Mouse (Mus musculus): ENCODE measurements around the gene Gm813.

Gene Gm813

DNA sequence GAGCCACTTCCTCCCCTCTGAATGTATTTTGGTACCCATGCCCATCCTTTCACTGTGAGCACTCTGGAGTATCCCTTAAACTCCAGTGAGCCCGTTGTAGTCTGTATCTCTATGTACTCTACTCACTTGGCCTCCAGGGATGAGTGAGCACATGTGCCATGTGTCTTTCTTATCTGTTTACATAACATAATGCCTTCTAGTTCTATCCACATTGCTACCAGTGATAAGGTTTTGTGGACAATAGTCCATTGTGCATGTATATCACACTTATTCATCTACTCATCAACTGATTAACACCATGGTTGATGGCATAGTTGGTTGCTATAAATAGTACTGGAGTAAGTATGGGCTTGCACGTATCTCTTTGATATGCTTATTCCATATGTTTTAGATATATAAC is 12.9 kb downstream of the Gm813 start:
- no peak for DNase-seq

DNA sequence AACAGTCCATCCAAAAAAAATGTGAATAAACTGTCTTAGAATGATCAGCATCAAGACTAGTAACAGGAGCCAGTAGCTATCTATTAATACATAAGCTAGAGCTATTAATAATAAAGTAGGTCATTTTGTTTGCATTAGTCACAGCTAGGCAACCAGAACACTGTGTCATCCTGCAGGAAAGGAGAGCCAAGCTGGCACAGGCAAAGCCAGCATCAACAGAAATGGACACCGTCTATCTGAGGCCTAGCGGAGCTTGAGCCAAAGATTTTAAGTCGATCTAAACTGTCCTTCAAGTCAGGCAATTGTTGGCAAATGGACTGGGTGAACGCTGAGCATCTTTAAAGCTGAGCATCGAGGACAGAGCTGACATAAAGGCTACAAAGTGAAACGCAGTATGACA is 15.9 kb downstream of the Gm813 start:
- no peak for DNase-seq

DNA sequence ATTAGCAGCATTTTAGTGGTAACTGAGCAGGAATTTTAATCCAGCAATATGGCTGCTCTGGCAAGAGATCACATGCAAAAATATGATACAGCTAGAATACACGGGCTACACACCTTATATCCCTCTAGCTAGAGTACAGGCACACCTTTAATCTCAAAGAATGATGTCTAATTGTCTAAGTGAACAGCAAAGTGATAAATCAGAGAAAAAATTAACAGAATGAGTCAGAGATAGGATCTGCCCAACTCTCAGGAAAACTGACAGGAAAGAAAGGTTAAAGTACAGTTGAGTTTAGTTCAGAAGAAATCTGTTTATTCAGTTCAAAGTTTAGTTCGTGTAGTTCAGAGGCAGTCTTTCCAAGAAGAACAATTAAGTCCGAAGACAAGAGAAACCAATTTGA is 25.5 kb downstream of the Gm813 start:
- DNase-seq, result no peak

DNA sequence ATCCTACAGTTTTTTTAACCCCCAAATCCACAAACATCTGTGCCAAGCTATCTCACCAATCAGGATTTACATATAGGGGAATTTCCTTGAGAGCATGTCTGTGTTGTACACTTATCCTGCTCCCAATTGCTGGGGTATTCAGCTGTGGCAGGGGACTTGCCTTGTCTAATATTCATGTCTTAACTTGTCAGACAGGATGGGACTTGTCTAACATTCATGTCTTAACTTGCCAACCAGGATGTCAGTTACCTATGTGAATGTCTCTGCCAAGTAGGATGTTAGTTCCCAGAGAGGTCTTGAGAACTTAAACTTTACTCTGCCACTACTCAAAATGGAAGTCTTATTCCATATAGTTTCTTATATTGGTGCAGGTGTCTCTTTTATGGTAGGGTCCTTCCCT is 27.3 kb downstream of the Gm813 start:
- DNase-seq, result no peak

- DNase-seq, result no peak
Measured at GRCm38 (mm10) chr16:58573949-58574722, 42.6 kb downstream of the Gm813 start.

GRCm38 (mm10) chr16:58570694-58571264 is 46.0 kb downstream of the Gm813 start:
- DNase-seq, result no peak
